Mouse (Mus musculus) liver, embryonic 14.5 days (tissue): ENCODE data around the gene Ankfy1.

Experiments
- CTCF ChIP-seq: IDR thresholded peaks from 2 replicates; pipeline ENCODE4 v1.5.1; 2016; ENCODE audit warnings: antibody characterized with exemption, low read depth, control low read depth
- EP300 ChIP-seq: IDR thresholded peaks from 2 replicates; pipeline ENCODE4 v1.6.1; 2016; ENCODE audit warnings: antibody characterized with exemption, low read depth

GRCm38 (mm10) chr11:72680726-72681125 is 9.1 kb upstream of the Ankfy1 start:
- TF ChIP-seq CTCF (no peak), EP300 (no peak)
